Mouse (Mus musculus): Measurements from ENCODE around the gene Vmn1r151.
"Not testable (repeated sequence)": the region's sequence is repeated elsewhere in the genome, so short reads cannot be mapped to it uniquely, and the experiment has no call there.

Gene Vmn1r151

GRCm38 (mm10) chr7:22499578-22499977 is at the start of gene Vmn1r151:
Gene Vmn1r151 (minus strand): TSS chr7:22499678.
- DNase-seq (ENCODE audit: low read depth, low spot score) = not testable (repeated sequence)

- not testable (repeated sequence) for DNase-seq (ENCODE audit: low read depth, low spot score)
Measured at GRCm38 (mm10) chr7:22534787-22535186, 35.3 kb upstream of the Vmn1r151 start, which contains the start of gene Gm8677. Gene Gm8677 (minus strand): TSS chr7:22534887.

- DNase-seq (ENCODE audit: low read depth, low spot score) = not testable (repeated sequence)
Measured at GRCm38 (mm10) chr7:22522667-22523066, 23.2 kb upstream of the Vmn1r151 start, which contains the start of gene Vmn1r152. Gene Vmn1r152 (plus strand): TSS chr7:22522967.

GRCm38 (mm10) chr7:22463975-22464374 is 35.5 kb downstream of the Vmn1r151 start, which contains the start of gene Gm10665:
Gene Gm10665 (minus strand): TSS chr7:22464075.
- not testable (repeated sequence) for DNase-seq (ENCODE audit: low read depth, low spot score)
